Mouse (Mus musculus): ENCODE data around the gene Get4. TPM values are rescaled to one million over a fixed set of nuclear protein-coding genes. Genes with fewer than 3 reads are reported as not detected.
A peak's percentile ranks its signal among the peaks of the same experiment; 100 is the strongest.

The Get4 gene
- polyA plus RNA-seq, 1 experiment from 2014 or later: 151 TPM

GRCm38 (mm10) chr5:139257265-139257664 lies 5.1 kb downstream of the Get4 start:
- no peak for ATAC-seq (ENCODE audit: insufficient number of reproducible peaks, low FRiP score)
- no peak overlapping the region for H3K4me3 ChIP-seq
- H3K27ac ChIP-seq (ENCODE audit: poor library complexity, severe bottlenecking): peak overlapping the region; percentile 85
- peak overlapping the region; percentile 44; the same call in 1 of the 2 replicates for H3K9ac ChIP-seq
- WGBS: 67% methylated on average over 1 of the region's 1 CpGs
- no peaks in the 10 kb centered on the region for H3K27me3 ChIP-seq (replicated peaks)
- no peaks in the 10 kb centered on the region for H3K9me3 ChIP-seq (replicated peaks)
- H3K4me2 ChIP-seq: no peak overlapping the region
- H3K4me1 ChIP-seq (replicated peaks): peaks cover 77% of the 10 kb centered on the region
- H3K36me3 ChIP-seq: peaks cover 24% of the 10 kb centered on the region

GRCm38 (mm10) chr5:139257818-139258217 lies 5.7 kb downstream of the Get4 start:
- H3K27ac ChIP-seq (ENCODE audit: poor library complexity, severe bottlenecking): peak overlapping the region; percentile 85
- 43% methylated on average over 4 of the region's 4 CpGs for WGBS
- no peak overlapping the region for H3K4me3 ChIP-seq
- H3K27me3 ChIP-seq (replicated peaks): no peaks in the 10 kb centered on the region
- H3K4me1 ChIP-seq (replicated peaks): peaks cover 77% of the 10 kb centered on the region
- no peak for ATAC-seq (ENCODE audit: insufficient number of reproducible peaks, low FRiP score)
- no peaks in the 10 kb centered on the region for H3K9me3 ChIP-seq (replicated peaks)
- H3K9ac ChIP-seq: peak overlapping the region; percentile 24; the same call in 1 of the 2 replicates
- H3K36me3 ChIP-seq: peaks cover 29% of the 10 kb centered on the region
- 0 out of 2 replicates have a peak overlapping the region, but pooled peaks have one; percentile 9 for H3K4me2 ChIP-seq

GRCm38 (mm10) chr5:139258371-139259035 lies 6.4 kb downstream of the Get4 start:
- ATAC-seq (ENCODE audit: insufficient number of reproducible peaks, low FRiP score): no peak
- H3K27ac ChIP-seq (ENCODE audit: poor library complexity, severe bottlenecking): peak overlapping the region; percentile 85
- 86% methylated on average over 8 of the region's 8 CpGs for WGBS
- no peaks in the 10 kb centered on the region for H3K9me3 ChIP-seq (replicated peaks)
- H3K4me1 ChIP-seq (replicated peaks): peaks cover 73% of the 10 kb centered on the region
- peak overlapping the region; percentile 24; the same call in 1 of the 2 replicates for H3K9ac ChIP-seq
- H3K27me3 ChIP-seq (replicated peaks): no peaks in the 10 kb centered on the region
- H3K4me2 ChIP-seq: no peak overlapping the region
- H3K36me3 ChIP-seq: peaks cover 36% of the 10 kb centered on the region
- no peak overlapping the region for H3K4me3 ChIP-seq

GRCm38 (mm10) chr5:139259853-139260252 lies 7.7 kb downstream of the Get4 start:
- Histone ChIP-seq H3K9me3 (replicated peaks) (no peaks in the 10 kb centered on the region), H3K27ac (ENCODE audit: poor library complexity, severe bottlenecking) (peak overlapping the region; percentile 66), H3K9ac (no peak overlapping the region), H3K27me3 (replicated peaks) (no peaks in the 10 kb centered on the region), H3K4me1 (replicated peaks) (peaks cover 59% of the 10 kb centered on the region), H3K36me3 (peaks cover 50% of the 10 kb centered on the region), H3K4me3 (no peak overlapping the region), H3K4me2 (no peak overlapping the region; the same call in 1 of the 2 replicates)
- WGBS: 51% methylated on average over 5 of the region's 5 CpGs
- 0 out of 2 replicates have a peak, but pooled peaks have one; percentile 15 for ATAC-seq (ENCODE audit: insufficient number of reproducible peaks, low FRiP score)

GRCm38 (mm10) chr5:139261403-139261802 lies 9.3 kb downstream of the Get4 start:
- no peak overlapping the region for H3K9ac ChIP-seq
- 85% methylated on average over 4 of the region's 4 CpGs for WGBS
- no peak overlapping the region for H3K4me3 ChIP-seq
- H3K36me3 ChIP-seq: peaks cover 65% of the 10 kb centered on the region
- no peaks in the 10 kb centered on the region for H3K9me3 ChIP-seq (replicated peaks)
- H3K4me1 ChIP-seq (replicated peaks): peaks cover 44% of the 10 kb centered on the region
- H3K27ac ChIP-seq (ENCODE audit: poor library complexity, severe bottlenecking): no peak overlapping the region
- no peak overlapping the region for H3K4me2 ChIP-seq
- no peak for ATAC-seq (ENCODE audit: insufficient number of reproducible peaks, low FRiP score)
- no peaks in the 10 kb centered on the region for H3K27me3 ChIP-seq (replicated peaks)

GRCm38 (mm10) chr5:139267661-139268060 lies 15.5 kb downstream of the Get4 start:
- 89% methylated on average over 4 of the region's 4 CpGs for WGBS
- Histone ChIP-seq H3K4me1 (replicated peaks) (peaks cover 16% of the 10 kb centered on the region), H3K27me3 (replicated peaks) (no peaks in the 10 kb centered on the region), H3K27ac (ENCODE audit: poor library complexity, severe bottlenecking) (no peak overlapping the region), H3K36me3 (peaks cover 71% of the 10 kb centered on the region), H3K9ac (no peak overlapping the region), H3K4me3 (no peak overlapping the region), H3K9me3 (replicated peaks) (no peaks in the 10 kb centered on the region), H3K4me2 (no peak overlapping the region)
- ATAC-seq (ENCODE audit: insufficient number of reproducible peaks, low FRiP score): no peak

GRCm38 (mm10) chr5:139270806-139271521 lies 18.8 kb downstream of the Get4 start:
- Histone ChIP-seq H3K4me2 (no peak overlapping the region), H3K27me3 (replicated peaks) (no peaks in the 10 kb centered on the region), H3K9me3 (replicated peaks) (no peaks in the 10 kb centered on the region), H3K4me3 (no peak overlapping the region), H3K4me1 (replicated peaks) (peaks cover 28% of the 10 kb centered on the region), H3K27ac (ENCODE audit: poor library complexity, severe bottlenecking) (peak overlapping the region; percentile 29; the same call in 1 of the 2 replicates), H3K9ac (no peak overlapping the region), H3K36me3 (peaks cover 38% of the 10 kb centered on the region)
- ATAC-seq (ENCODE audit: insufficient number of reproducible peaks, low FRiP score): no peak
- 60% methylated on average over 16 of the region's 16 CpGs for WGBS

GRCm38 (mm10) chr5:139271994-139272554 lies 19.9 kb downstream of the Get4 start:
- ATAC-seq (ENCODE audit: insufficient number of reproducible peaks, low FRiP score): no peak; the same call in 1 of the 2 replicates
- Histone ChIP-seq H3K4me1 (replicated peaks) (peaks cover 28% of the 10 kb centered on the region), H3K4me3 (no peak overlapping the region), H3K36me3 (peaks cover 27% of the 10 kb centered on the region), H3K27ac (ENCODE audit: poor library complexity, severe bottlenecking) (no peak overlapping the region), H3K27me3 (replicated peaks) (no peaks in the 10 kb centered on the region), H3K9ac (no peak overlapping the region), H3K9me3 (replicated peaks) (no peaks in the 10 kb centered on the region), H3K4me2 (no peak overlapping the region)
- 70% methylated on average over 8 of the region's 8 CpGs for WGBS

GRCm38 (mm10) chr5:139277287-139277686 lies 25.2 kb downstream of the Get4 start:
- no peak overlapping the region for H3K9ac ChIP-seq
- H3K9me3 ChIP-seq (replicated peaks): no peaks in the 10 kb centered on the region
- peaks cover 7% of the 10 kb centered on the region for H3K27me3 ChIP-seq (replicated peaks)
- 76% methylated on average over 8 of the region's 8 CpGs for WGBS
- H3K4me2 ChIP-seq: no peak overlapping the region
- H3K36me3 ChIP-seq: no peaks in the 10 kb centered on the region
- no peak overlapping the region for H3K4me3 ChIP-seq
- H3K4me1 ChIP-seq (replicated peaks): peaks cover 22% of the 10 kb centered on the region
- H3K27ac ChIP-seq (ENCODE audit: poor library complexity, severe bottlenecking): no peak overlapping the region
- no peak for ATAC-seq (ENCODE audit: insufficient number of reproducible peaks, low FRiP score)

GRCm38 (mm10) chr5:139281373-139282112 lies 29.4 kb downstream of the Get4 start:
- 42% methylated on average over 10 of the region's 11 CpGs for WGBS
- ATAC-seq (ENCODE audit: insufficient number of reproducible peaks, low FRiP score): peak; percentile 33; the same call in 1 of the 2 replicates
- no peak overlapping the region for H3K9ac ChIP-seq
- H3K4me3 ChIP-seq: no peak overlapping the region
- H3K36me3 ChIP-seq: no peaks in the 10 kb centered on the region
- no peak overlapping the region for H3K27ac ChIP-seq (ENCODE audit: poor library complexity, severe bottlenecking)
- H3K4me1 ChIP-seq (replicated peaks): peaks cover 22% of the 10 kb centered on the region
- peak overlapping the region; percentile 5; the same call in 1 of the 2 replicates for H3K4me2 ChIP-seq
- peaks cover 15% of the 10 kb centered on the region for H3K27me3 ChIP-seq (replicated peaks)
- peaks cover 2% of the 10 kb centered on the region for H3K9me3 ChIP-seq (replicated peaks)

Measured in heart, embryonic 12.5 days (tissue).